Mouse (Mus musculus): ENCODE measurements around the gene Prrc2a.

Prrc2a gene

GRCm38 (mm10) chr17:35102299-35102698 lies 62.4 kb downstream of the Prrc2a start:
- no peak for DNase-seq (ENCODE audit: low spot score)

- DNase-seq (ENCODE audit: low spot score) = no peak
These were observed 63.5 kb downstream of the Prrc2a start for GRCm38 (mm10) chr17:35101161-35101560.

- DNase-seq (ENCODE audit: low spot score) = no peak
These were observed 64.4 kb downstream of the Prrc2a start for GRCm38 (mm10) chr17:35100196-35100765.
